Mouse (Mus musculus) stomach, postnatal 0 days (tissue): ENCODE data around the gene Rhobtb1.

Experiments
- CTCF ChIP-seq: IDR thresholded peaks from 2 replicates; pipeline ENCODE4 v1.5.1; 2016; ENCODE audit warnings: antibody characterized with exemption, low read depth, mild to moderate bottlenecking, moderate library complexity
- EP300 ChIP-seq: optimal IDR thresholded peaks from 2 replicates; pipeline ENCODE3; 2016; ENCODE audit warnings: antibody characterized with exemption

DNA sequence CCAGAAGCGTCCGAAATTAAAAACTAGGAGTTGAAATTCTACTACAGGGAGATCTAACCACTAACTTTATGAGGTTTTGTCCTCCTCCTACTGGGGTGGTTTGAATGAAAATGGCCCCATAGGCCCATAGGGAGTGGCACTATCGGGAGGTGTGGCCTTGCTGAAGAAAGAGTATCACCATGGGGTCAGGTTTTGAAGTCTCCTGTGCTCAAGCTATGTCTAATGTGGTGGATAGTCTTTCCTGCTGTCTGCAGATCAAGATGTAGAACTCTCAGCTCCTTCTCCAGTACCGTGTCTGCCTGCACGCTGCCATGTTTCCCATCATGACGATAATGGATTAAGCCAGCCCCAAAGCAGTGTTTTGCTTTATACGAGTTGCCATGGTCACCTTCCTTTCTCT lies 173.6 kb downstream of the Rhobtb1 start:
- no peak for TF ChIP-seq EP300
- no peak for TF ChIP-seq CTCF
